Mouse (Mus musculus) cerebellum, adult 2 months (tissue): Measurements from ENCODE around the gene Wwox. TPM values are rescaled to one million over a fixed set of nuclear protein-coding genes. Genes with fewer than 3 reads are reported as not detected.

Experiments
- DNase-seq, 2 experiments: peaks; one replicate each; pipeline ENCODE4 v3.0.0; 2021
- H3K27ac ChIP-seq: fragments of 200-500 bp; 2 replicates; pipeline ENCODE4 v1.5.1; 2012; ENCODE audit warnings: low read length, control low read depth, inconsistent platforms; ENCODE audit not compliant: insufficient read depth
- H3K27me3 ChIP-seq: fragments of 200-500 bp; 2 replicates; pipeline ENCODE4 v1.6.1; 2012; ENCODE audit warnings: inconsistent platforms, mild to moderate bottlenecking, low read length, moderate library complexity; ENCODE audit not compliant: control insufficient read depth, insufficient read depth
- H3K4me1 ChIP-seq: fragments of 200-500 bp; 2 replicates; pipeline ENCODE4 v1.6.1; 2011; ENCODE audit warnings: low read length; ENCODE audit not compliant: control insufficient read depth, insufficient read depth
- H3K4me3 ChIP-seq: fragments of 200-500 bp; replicated peaks from 2 replicates; pipeline ENCODE3; 2011; ENCODE audit warnings: mild to moderate bottlenecking, low read depth, low read length, control low read depth; ENCODE audit not compliant: insufficient read depth
- CTCF ChIP-seq: fragments of 200-500 bp; IDR thresholded peaks from 2 replicates; pipeline ENCODE4 v1.5.1; 2011; ENCODE audit warnings: low read depth, mild to moderate bottlenecking, control low read depth, low read length, moderate library complexity, borderline replicate concordance; ENCODE audit not compliant: insufficient read depth
- POLR2A ChIP-seq: fragments of 200-500 bp; IDR thresholded peaks from 2 replicates; pipeline ENCODE4 v1.6.1; 2011; ENCODE audit warnings: low read length, control low read depth, borderline replicate concordance; ENCODE audit not compliant: insufficient read depth
- WGBS: fragments of 180-500 bp; shearing (Covaris S2); methylation state at CpG from one replicate; pipeline ENCODE4 v1.1.7; 2018; 5-methylcytosine and 5-hydroxymethylcytosine counted together
- polyA plus RNA-seq: library from polyadenylated mRNA; depleted of rRNA; stranded (reverse); fragments of >200 nt; gene quantifications from 2 replicates; pipeline ENCODE4 v1.2.3, GENCODE M21; 2012

Wwox gene
- polyA plus RNA-seq, 1 experiment: 35.2 TPM

DNA sequence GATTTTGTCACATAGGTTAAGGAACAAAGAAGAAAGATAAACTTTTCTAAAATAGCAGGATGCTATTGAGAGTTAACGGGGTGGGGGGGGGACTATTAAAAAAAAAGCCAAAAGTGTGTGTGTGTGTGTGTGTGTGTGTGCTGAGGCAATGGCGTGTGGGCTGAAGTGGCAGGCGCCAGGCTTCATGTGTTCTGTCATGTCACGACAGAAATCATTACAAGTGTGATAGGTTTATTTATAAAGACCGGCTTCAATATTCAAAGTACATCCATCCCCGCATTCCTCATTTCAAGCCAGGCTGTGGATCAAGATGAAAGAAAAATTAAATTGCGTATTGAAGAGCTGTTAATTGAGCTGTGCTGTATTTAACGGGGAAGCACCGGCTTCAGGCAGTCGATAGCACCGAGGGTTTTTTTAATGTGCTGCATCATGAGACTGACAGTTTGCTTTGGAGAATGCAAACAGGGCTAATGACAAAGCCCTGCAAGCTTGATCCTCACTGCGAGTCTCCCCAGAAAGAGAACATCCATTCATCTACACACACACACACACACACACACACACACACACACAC, 88.3 kb downstream of the Wwox start:
- no peak for DNase-seq
- 80% methylated on average over 12 of the region's 12 CpGs for WGBS
- no peaks in the 10 kb centered on the region for H3K27me3 ChIP-seq
- no peak for TF ChIP-seq CTCF
- TF ChIP-seq POLR2A: no peak
- no peak overlapping the region for H3K27ac ChIP-seq
- H3K4me1 ChIP-seq: peaks cover 10% of the 10 kb centered on the region; the same call in 1 of the 2 replicates
- no peak overlapping the region for H3K4me3 ChIP-seq

DNA sequence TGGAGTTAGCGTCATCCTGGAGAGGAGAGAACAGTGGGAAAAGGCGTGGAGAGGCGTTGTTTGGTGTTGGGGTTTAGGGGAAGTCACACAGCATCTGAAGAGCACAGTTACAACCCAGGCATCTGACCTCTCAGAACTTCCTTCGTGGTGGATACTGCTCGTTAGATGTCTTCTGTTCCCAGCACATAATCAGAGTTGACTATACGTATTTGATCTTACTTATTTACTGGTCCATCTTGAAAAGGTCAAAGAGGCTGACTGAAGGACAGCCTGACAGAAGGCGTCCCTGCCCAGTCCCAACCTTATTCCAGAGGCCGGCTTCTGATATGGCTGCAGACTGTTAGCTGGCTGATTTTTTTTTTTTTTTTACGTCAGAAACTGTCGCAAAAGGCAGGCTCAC, 90.1 kb downstream of the Wwox start:
- no peak overlapping the region for H3K4me3 ChIP-seq
- 96% methylated on average over 10 of the region's 10 CpGs for WGBS
- TF ChIP-seq POLR2A (no peak), CTCF (no peak)

DNA sequence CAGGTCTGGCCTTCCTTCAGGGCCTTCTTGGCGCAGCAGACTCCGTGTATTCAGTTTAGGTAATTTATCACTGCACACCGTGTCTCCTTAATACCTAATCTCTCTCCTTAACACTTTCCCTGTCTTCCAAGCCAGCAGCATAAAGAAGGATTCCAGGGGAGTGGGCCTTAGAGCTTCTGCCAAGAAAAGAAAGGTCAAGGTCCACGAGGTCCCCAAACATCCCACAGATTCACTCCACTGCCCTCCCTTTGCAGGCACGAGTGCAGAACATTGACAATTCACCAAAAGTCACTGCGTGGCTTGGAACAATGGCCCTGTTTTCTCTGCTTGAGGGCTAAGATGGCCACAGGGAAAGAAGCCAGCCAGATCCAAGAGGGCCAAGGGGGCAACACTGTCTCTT, 96.7 kb downstream of the Wwox start:
- Histone ChIP-seq H3K4me1 (peaks cover 8% of the 10 kb centered on the region; the same call in 1 of the 2 replicates), H3K27me3 (no peaks in the 10 kb centered on the region), H3K4me3 (no peak overlapping the region), H3K27ac (no peak overlapping the region)
- no peak for DNase-seq
- WGBS: 85% methylated on average over 6 of the region's 6 CpGs
- no peak for TF ChIP-seq CTCF

More for the DNA sequence above, 90.1 kb downstream of the Wwox start:
- Histone ChIP-seq H3K4me1 (peaks cover 3% of the 10 kb centered on the region; the same call in 1 of the 2 replicates), H3K27ac (no peak overlapping the region), H3K27me3 (no peaks in the 10 kb centered on the region)
- no peak for DNase-seq

DNA sequence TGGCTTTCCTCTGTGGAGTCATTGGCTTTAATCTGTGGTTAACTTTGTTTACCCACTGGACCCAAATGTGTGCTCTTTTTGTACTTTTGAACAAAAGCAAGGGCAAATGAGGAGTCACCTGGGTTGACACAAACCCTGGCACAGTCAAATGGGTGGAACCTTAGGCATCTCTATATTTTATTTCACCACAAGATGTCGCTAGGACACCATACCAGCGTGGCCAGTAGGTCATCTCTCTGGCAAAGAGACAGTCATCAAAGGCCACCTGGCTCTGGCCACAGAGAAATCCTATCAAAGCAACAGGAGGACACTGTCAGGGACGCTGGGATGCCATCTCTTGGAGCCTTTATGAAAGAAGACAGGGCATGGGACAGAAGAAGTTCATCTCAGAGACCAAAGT, 101.7 kb downstream of the Wwox start:
- Histone ChIP-seq H3K27me3 (no peaks in the 10 kb centered on the region), H3K4me3 (no peak overlapping the region), H3K27ac (no peak overlapping the region), H3K4me1 (peaks cover 11% of the 10 kb centered on the region; the same call in 1 of the 2 replicates)
- peak; percentile 75 to 88 for DNase-seq
- WGBS: 2% methylated on average over 3 of the region's 3 CpGs
- TF ChIP-seq CTCF: peak; percentile 92
- no peak for TF ChIP-seq POLR2A

DNA sequence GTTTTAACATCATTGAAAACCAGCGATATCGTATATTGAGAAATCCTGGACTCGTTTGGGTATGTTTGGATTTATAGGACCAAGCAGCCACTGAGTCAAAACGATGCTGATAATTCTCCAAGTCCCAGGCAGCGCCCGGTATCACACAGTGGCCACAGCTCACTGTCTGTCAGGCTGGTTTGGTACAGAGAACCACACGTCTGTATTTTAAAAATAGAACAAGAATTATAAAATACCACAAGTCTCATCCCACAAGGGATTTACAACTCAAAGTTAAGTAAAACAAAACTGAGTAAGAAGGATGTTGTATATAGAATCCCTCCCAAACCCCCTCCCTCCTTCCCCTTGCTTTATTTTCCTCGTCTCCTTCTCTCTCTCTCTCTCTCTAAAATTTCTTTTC, 108.9 kb downstream of the Wwox start:
- Histone ChIP-seq H3K4me3 (no peak overlapping the region), H3K27ac (no peak overlapping the region), H3K27me3 (no peaks in the 10 kb centered on the region), H3K4me1 (peaks cover 5% of the 10 kb centered on the region; the same call in 1 of the 2 replicates)
- WGBS: 91% methylated on average over 8 of the region's 8 CpGs
- TF ChIP-seq CTCF (no peak), POLR2A (no peak)
- no peak for DNase-seq

DNA sequence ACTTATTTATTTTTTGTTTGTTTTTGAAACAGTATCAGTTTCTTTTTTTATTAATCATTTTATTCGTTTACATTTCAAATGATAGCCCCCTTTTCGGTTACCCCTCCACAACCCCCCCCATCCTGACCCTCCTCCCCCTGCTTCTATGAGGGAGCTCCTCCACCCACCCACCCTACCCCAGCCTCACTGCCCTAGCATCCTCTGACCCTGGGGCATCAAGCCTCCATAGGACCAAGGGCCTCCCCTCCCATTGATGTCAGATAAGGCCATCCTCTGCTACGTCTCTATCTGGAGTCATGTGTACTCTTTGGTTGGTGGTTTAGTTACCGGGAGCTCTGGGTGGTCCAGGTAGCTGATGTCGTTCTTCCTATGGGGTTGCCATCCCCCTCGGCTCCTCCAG, 109.4 kb downstream of the Wwox start:
- Histone ChIP-seq H3K4me3 (no peak overlapping the region), H3K4me1 (peaks cover 5% of the 10 kb centered on the region; the same call in 1 of the 2 replicates), H3K27me3 (no peaks in the 10 kb centered on the region), H3K27ac (no peak overlapping the region)
- DNase-seq: no peak
- 94% methylated on average over 6 of the region's 6 CpGs for WGBS
- no peak for TF ChIP-seq CTCF
- no peak for TF ChIP-seq POLR2A

DNA sequence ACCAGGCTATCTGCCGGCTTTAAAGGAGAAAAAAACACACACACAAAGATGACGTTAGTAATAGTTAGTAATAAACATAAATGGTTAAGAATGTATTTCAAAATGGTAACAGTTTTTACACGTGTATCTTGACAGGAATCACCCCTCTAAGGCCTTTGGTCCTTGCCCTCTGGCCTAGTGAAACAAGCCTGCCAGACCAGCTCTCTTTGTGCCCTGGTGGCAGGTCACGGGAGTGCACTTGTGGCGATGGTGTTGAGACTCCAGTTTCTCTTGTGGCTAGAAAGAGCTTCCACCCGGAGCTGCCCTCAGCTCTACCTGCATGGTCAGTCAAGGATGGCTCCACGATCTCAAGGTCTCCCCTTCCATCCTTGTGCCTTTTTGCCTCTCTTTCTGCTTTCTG, 110.6 kb downstream of the Wwox start:
- Histone ChIP-seq H3K4me1 (peaks cover 5% of the 10 kb centered on the region; the same call in 1 of the 2 replicates), H3K27ac (no peak overlapping the region), H3K27me3 (no peaks in the 10 kb centered on the region), H3K4me3 (no peak overlapping the region)
- TF ChIP-seq POLR2A (no peak), CTCF (peak; percentile 43; the same call in 1 of the 2 replicates)
- no peak for DNase-seq
- WGBS: 90% methylated on average over 7 of the region's 7 CpGs

DNA sequence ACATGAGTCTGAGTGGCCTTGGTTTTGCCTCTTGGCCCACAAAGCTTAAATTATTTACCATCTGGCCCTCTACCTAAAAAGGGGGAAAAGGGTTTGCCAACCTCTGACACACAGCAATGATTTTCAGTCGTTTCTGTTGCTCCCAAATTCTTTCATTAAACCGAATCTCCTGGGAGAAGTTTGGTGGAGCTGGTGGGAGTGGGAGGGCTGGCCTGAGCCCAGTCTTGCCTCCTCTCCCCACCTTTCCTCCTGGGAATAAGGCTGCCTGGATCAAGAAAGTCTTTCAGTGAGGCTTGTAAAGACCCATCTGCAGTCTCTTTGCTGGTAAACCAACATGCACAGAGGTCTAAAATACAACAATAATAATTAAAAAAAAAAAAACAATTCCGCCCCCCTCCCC, 113.2 kb downstream of the Wwox start:
- 46% methylated on average over 3 of the region's 3 CpGs for WGBS
- Histone ChIP-seq H3K4me1 (peaks cover 5% of the 10 kb centered on the region; the same call in 1 of the 2 replicates), H3K27me3 (no peaks in the 10 kb centered on the region), H3K4me3 (no peak overlapping the region), H3K27ac (no peak overlapping the region)
- no peak for DNase-seq
- no peak for TF ChIP-seq CTCF
- no peak for TF ChIP-seq POLR2A
